Mouse (Mus musculus) heart, adult 2 months (tissue): ENCODE results near the gene Psen1. TPM values are rescaled to one million over a fixed set of nuclear protein-coding genes. Genes with fewer than 3 reads are reported as not detected.
A peak's percentile ranks its signal among the peaks of the same experiment; 100 is the strongest.

Experiments
- DNase-seq, 2 experiments: peaks; one replicate each; pipeline ENCODE4 v3.0.0; 2021
- H3K27ac ChIP-seq: fragments of 200-600 bp; 2 replicates; pipeline ENCODE4 v1.8.1; 2022
- H3K27me3 ChIP-seq: fragments of 200-500 bp; 2 replicates; pipeline ENCODE4 v1.6.1; 2012; ENCODE audit warnings: mild to moderate bottlenecking, low read length, inconsistent platforms, mixed read lengths; ENCODE audit not compliant: control insufficient read depth, insufficient read depth
- H3K36me3 ChIP-seq: fragments of 200-500 bp; 2 replicates; pipeline ENCODE4 v1.6.1; 2012; ENCODE audit warnings: low read length, inconsistent platforms; ENCODE audit not compliant: control insufficient read depth, insufficient read depth
- H3K4me1 ChIP-seq: fragments of 200-500 bp; 2 replicates; pipeline ENCODE4 v1.6.1; 2011; ENCODE audit warnings: low read length; ENCODE audit not compliant: control insufficient read depth, insufficient read depth
- H3K4me3 ChIP-seq: fragments of 200-600 bp; 2 replicates; pipeline ENCODE4 v1.8.1; 2022
- H3K79me2 ChIP-seq: fragments of 200-500 bp; replicated peaks from 2 replicates; pipeline ENCODE4 v1.6.1; 2012; ENCODE audit warnings: mild to moderate bottlenecking, inconsistent platforms, low read length, moderate library complexity, mixed read lengths; ENCODE audit not compliant: control insufficient read depth, insufficient read depth
- H3K9ac ChIP-seq: fragments of 200-500 bp; 2 replicates; pipeline ENCODE4 v1.6.1; 2012; ENCODE audit warnings: low read depth, mild to moderate bottlenecking, control low read depth, inconsistent platforms, low read length, mixed read lengths
- CTCF ChIP-seq: fragments of 200-600 bp; IDR thresholded peaks from 2 replicates; pipeline ENCODE4 v1.8.1; 2022; ENCODE audit warnings: antibody characterized with exemption, mild to moderate bottlenecking, moderate library complexity
- EP300 ChIP-seq: fragments of 200-500 bp; IDR thresholded peaks from 2 replicates; pipeline ENCODE4 v1.6.1; 2011; ENCODE audit warnings: low read depth, low read length, control low read depth; ENCODE audit not compliant: insufficient read depth
- POLR2A ChIP-seq: fragments of 200-500 bp; IDR thresholded peaks from 2 replicates; pipeline ENCODE4 v1.6.1; 2011; ENCODE audit warnings: mild to moderate bottlenecking, low read depth, low read length, control low read depth; ENCODE audit not compliant: insufficient read depth
- WGBS: fragments of 180-500 bp; shearing (Covaris S2); methylation state at CpG from one replicate; pipeline ENCODE4 v1.1.7; 2018; 5-methylcytosine and 5-hydroxymethylcytosine counted together
- intact Hi-C: fragments of 180-260 bp; cut with DNase I; formaldehyde crosslinking; loops from one replicate; pipeline ENCODE4 v1.15.1; 2025
- long read RNA-seq: library from polyadenylated mRNA; stranded (forward); transcript quantifications from one replicate; pipeline ENCODE4 v2.0.0, GENCODE M21; 2021
- polyA plus RNA-seq: library from polyadenylated mRNA; depleted of rRNA; stranded (reverse); fragments of >200 nt; gene quantifications from 2 replicates; pipeline ENCODE4 v1.2.3, GENCODE M21; 2012; rRNA removed
- total RNA-seq, 2 experiments: library from RNA; stranded (reverse); gene quantifications; 2 replicates each; pipeline ENCODE4 v1.2.3; 2021

Psen1 gene
- total RNA-seq (10 to 100 TPM; 35.1 to 38.0 TPM), polyA plus RNA-seq (16.8 and 24.5 TPM in 2 replicates)
- long read RNA-seq, transcript Psen1-201 (12 exons, 2,690 nt): major isoform, 35 of 40 reads
- long read RNA-seq, partial matches to known transcripts: 3 of 40 reads
- long read RNA-seq, other reads (novel, unspliced or antisense): 2 of 40 reads

DNA sequence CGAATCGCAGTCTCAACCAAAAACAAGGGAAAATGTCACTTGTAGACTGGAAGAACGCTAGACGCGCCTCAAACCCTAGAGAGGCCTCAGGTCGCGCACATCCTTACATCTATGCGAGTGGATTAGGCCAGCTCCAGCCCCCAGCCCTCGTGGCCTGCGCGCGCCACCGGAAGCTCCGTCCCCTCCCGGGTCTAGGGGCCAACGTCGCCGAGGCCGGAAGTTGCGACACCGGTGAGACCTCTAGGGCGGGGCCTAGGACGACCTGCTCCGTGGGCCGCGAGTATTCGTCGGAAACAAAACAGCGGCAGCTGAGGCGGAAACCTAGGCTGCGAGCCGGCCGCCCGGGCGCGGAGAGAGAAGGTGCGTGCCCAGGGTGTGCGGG lies at the start of gene Psen1:
Psen1 (plus strand) TSS at position 219 of the 382 bp plus-strand sequence.
- Histone ChIP-seq H3K4me1 (peaks cover 5% of the 10 kb centered on the region), H3K9ac (peak within 1 kb of the TSS; percentile 91), H3K4me3 (peak within 1 kb of the TSS; percentile 88), H3K27ac (peak within 1 kb of the TSS; percentile 94), H3K36me3 (peaks cover 5% of the 10 kb centered on the region), H3K79me2 (peaks cover 7% of the 10 kb centered on the region), H3K27me3 (no peaks in the 10 kb centered on the region)
- intact Hi-C loops: loop anchor here (5.0 kb wide), 1 partner anchor 56 kb away; the partner anchor contains the start of gene Rbm25
- TF ChIP-seq EP300: peak; percentile 60; the same call in 1 of the 2 replicates
- no peak for TF ChIP-seq CTCF
- peak; percentile 83 for TF ChIP-seq POLR2A
- DNase-seq: peak; percentile 94 to 95
- WGBS: under 1% methylated on average over 38 of the region's 38 CpGs

DNA sequence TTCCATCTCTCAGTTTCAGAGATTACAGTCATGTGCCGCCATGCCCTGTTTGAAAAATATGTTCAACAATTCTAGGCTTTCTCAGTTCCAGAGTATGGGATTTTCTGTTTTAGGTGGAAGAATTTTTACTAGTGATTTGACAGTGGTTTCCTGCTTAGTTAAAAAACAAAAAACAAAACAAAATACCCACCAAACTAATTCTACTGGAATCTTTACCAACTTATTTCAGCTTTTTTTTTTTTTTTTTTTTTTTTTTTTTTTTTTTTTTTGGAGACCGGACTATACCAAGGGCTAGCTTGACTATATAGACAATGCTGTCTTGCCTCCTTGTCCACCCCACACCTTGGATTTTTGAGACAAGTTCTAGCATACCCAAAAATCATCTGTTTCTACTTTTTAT lies 46.7 kb upstream of the Psen1 start:
- no peak overlapping the region for H3K27ac ChIP-seq
- no peak for DNase-seq
- H3K4me1 ChIP-seq: peaks cover 2% of the 10 kb centered on the region; the same call in 1 of the 2 replicates
- H3K36me3 ChIP-seq: peaks cover 14% of the 10 kb centered on the region
- H3K9ac ChIP-seq: no peak overlapping the region
- intact Hi-C loops: no loop called here
- WGBS: 92% methylated on average over 2 of the region's 2 CpGs
- H3K4me3 ChIP-seq: no peak overlapping the region
- no peaks in the 10 kb centered on the region for H3K27me3 ChIP-seq
- TF ChIP-seq CTCF (no peak), EP300 (no peak), POLR2A (no peak)
- peaks cover 3% of the 10 kb centered on the region; the same call in 1 of the 2 replicates for H3K79me2 ChIP-seq

- H3K36me3 ChIP-seq: peaks cover 8% of the 10 kb centered on the region
- intact Hi-C loops: no loop called here
These were observed 44.8 kb upstream of the Psen1 start for GRCm38 (mm10) chr12:83643116-83643515.

DNA sequence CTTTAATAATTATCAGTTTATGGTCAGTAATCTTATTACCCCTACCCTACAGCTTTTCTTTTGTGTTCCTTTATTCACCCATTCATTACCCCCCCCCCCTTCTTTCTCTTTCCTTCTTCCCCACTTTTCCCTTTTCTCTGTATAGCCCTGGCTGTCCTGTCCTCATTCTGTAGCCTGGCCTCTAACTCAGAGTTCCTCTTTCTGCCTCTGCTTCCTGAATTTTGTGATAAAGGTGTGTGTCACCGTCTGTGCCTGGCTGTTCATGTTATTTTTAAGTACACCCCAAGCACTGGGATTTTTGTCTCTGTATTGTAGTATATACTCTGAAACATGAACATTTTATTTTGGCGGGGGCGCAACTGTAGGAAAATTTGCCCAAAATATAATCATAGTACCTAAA lies 37.6 kb upstream of the Psen1 start:
- Histone ChIP-seq H3K27ac (no peak overlapping the region), H3K9ac (no peak overlapping the region), H3K4me1 (no peaks in the 10 kb centered on the region), H3K27me3 (no peaks in the 10 kb centered on the region), H3K79me2 (no peaks in the 10 kb centered on the region), H3K4me3 (no peak overlapping the region), H3K36me3 (peaks cover 13% of the 10 kb centered on the region)
- no peak for DNase-seq
- intact Hi-C loops: no loop called here
- 72% methylated on average over 3 of the region's 3 CpGs for WGBS
- TF ChIP-seq CTCF: no peak
- no peak for TF ChIP-seq POLR2A

More at GRCm38 (mm10) chr12:83643116-83643515, 44.8 kb upstream of the Psen1 start:
- Histone ChIP-seq H3K4me3 (no peak overlapping the region), H3K27me3 (no peaks in the 10 kb centered on the region), H3K79me2 (no peaks in the 10 kb centered on the region), H3K9ac (no peak overlapping the region), H3K4me1 (no peaks in the 10 kb centered on the region), H3K27ac (no peak overlapping the region)
- no peak for TF ChIP-seq POLR2A
- TF ChIP-seq CTCF: no peak
- TF ChIP-seq EP300: no peak
- 80% methylated on average over 1 of the region's 1 CpGs for whole genome bisulfite sequencing
- no peak for DNase-seq

- Histone ChIP-seq H3K27me3 (no peaks in the 10 kb centered on the region), H3K36me3 (peaks cover 11% of the 10 kb centered on the region), H3K4me1 (no peaks in the 10 kb centered on the region), H3K9ac (no peak overlapping the region), H3K27ac (no peak overlapping the region), H3K79me2 (no peaks in the 10 kb centered on the region), H3K4me3 (no peak overlapping the region)
- TF ChIP-seq EP300 (no peak), CTCF (no peak), POLR2A (no peak)
- intact Hi-C loops: no loop called here
- no peak for DNase-seq
These were observed 36.5 kb upstream of the Psen1 start for GRCm38 (mm10) chr12:83651414-83651813.

DNA sequence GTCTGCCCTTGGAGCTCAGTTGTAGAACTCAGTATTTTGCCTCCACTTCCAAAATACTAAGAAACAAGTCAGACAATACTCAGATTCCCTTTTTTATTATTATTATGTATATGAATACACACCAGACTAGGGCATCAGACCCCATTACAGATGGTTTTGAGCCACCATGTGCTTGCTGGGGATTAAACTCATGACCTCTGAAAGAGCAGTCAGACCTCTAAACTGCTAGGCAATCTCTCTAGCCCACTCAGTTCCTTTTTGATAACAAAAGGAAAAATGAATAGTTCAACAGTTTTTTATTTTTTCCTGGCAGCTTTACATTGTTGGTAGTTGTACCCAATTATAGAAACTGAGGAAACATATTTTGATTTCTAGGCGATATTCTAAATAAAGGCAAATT lies 2.5 kb upstream of the Psen1 start:
- 0 out of 2 replicates have a peak, but pooled peaks cover 1% of the 10 kb centered on the region for H3K79me2 ChIP-seq
- no peaks in the 10 kb centered on the region for H3K27me3 ChIP-seq
- TF ChIP-seq CTCF (no peak), EP300 (no peak)
- 88% methylated on average over 1 of the region's 1 CpGs for WGBS
- peaks cover 5% of the 10 kb centered on the region for H3K36me3 ChIP-seq
- H3K4me3 ChIP-seq: no peak overlapping the region
- DNase-seq: no peak
- H3K4me1 ChIP-seq: peaks cover 5% of the 10 kb centered on the region
- H3K27ac ChIP-seq: no peak overlapping the region
- H3K9ac ChIP-seq: no peak overlapping the region
- intact Hi-C loops: loop anchor here (5.0 kb wide), 1 partner anchor 53 kb away; the partner anchor contains the start of gene Rbm25
